Mouse (Mus musculus) cerebellum, adult 2 months (tissue): ENCODE results near the gene Ezr.

Source experiments
- CTCF ChIP-seq: fragments of 200-500 bp; IDR thresholded peaks from 2 replicates; pipeline ENCODE4 v1.5.1; 2011; ENCODE audit warnings: low read depth, mild to moderate bottlenecking, control low read depth, low read length, moderate library complexity, borderline replicate concordance; ENCODE audit not compliant: insufficient read depth
- POLR2A ChIP-seq: fragments of 200-500 bp; IDR thresholded peaks from 2 replicates; pipeline ENCODE4 v1.6.1; 2011; ENCODE audit warnings: low read length, control low read depth, borderline replicate concordance; ENCODE audit not compliant: insufficient read depth

DNA sequence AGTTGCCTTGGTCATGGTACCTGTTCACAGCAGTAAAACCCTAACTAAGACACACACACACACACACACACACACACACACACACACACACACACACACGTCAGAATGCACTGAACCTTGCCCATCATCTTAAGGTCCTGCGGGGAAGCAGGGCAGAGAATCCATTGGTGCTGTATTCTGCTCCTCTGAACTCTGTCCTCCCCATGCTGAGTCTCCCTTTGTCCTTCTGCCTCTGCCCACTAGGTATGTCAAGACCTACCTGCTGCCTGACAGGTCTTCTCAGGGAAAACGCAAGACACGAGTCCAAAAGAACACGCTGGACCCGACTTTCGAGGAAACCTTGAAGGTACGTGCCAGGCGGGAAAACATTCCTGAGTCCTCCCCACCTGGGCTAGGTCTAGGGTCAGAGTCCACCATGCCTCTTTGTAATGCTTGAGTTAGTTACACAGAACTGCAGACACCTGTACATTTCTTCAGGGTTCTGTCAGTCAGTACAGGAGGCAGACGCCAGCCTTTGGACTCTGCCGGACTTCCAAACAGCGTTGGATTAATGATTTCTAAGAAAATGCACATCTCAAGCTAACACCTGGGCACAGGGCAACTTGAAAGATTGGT, 54.5 kb downstream of the Ezr start:
- TF ChIP-seq CTCF: no peak
- no peak for TF ChIP-seq POLR2A
